Mouse (Mus musculus): ENCODE measurements around the gene Zfp558. TPM values are rescaled to one million over a fixed set of nuclear protein-coding genes. Genes with fewer than 3 reads are reported as not detected.
"Not testable (repeated sequence)": the region's sequence is repeated elsewhere in the genome, so short reads cannot be mapped to it uniquely, and the experiment has no call there.

Gene Zfp558
- polyA plus RNA-seq (2014; fragmentation: Nextera tagmentation; extraction: Ambion mirVana), result 4.4 and 5.2 TPM in 2 replicates

DNA sequence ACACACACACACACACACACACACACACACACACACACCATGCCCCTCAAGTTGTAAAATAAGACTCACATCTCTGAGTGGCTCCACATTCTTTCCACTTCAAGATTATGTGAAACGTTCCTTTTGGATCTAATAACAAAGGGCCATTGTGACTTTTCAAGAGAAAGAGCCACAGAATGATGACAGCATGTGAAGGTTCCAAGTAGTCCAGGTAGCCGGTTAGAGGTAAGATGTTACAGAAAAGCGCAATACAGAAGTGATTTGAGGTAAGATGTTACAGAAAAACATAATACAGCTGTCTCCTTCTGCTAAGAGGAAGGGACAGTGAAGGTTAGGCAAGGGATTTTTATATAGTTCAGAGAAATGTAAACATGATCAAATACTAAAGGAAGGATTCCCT is at the start of gene Zfp558, which contains the start of gene Mbd3l1:
Gene Zfp558 (minus strand): TSS at position 101 of the 400 bp plus-strand sequence.
Gene Mbd3l1 (plus strand): TSS at position 192 of the 400 bp plus-strand sequence.
- no peaks in the 10 kb centered on the region for H3K27me3 ChIP-seq (replicated peaks; ENCODE audit: control insufficient read depth, insufficient read depth, low read length)
- no peak within 1 kb of the TSS for H3K9ac ChIP-seq (ENCODE audit: low read depth, low read length)
- H3K36me3 ChIP-seq (ENCODE audit: control insufficient read depth, insufficient read depth, low read length), result no peaks in the 10 kb centered on the region
- no peak within 1 kb of the TSS for H3K4me2 ChIP-seq (ENCODE audit: low read depth, low read length)
- no peak for ATAC-seq (ENCODE audit: low read depth)
- DNase-seq (ENCODE audit: low spot score), result no peak
- no peaks in the 10 kb centered on the region for H3K4me1 ChIP-seq (ENCODE audit: control insufficient read depth, insufficient read depth, low read length)
- no peak within 1 kb of the TSS for H3K27ac ChIP-seq (replicated peaks; ENCODE audit: low read depth, low read length)
- 68% methylated on average over 3 of the region's 3 CpGs for WGBS
- no peak within 1 kb of the TSS for H3K4me3 ChIP-seq (ENCODE audit: low read depth, low read length)
- no peaks in the 10 kb centered on the region for H3K9me3 ChIP-seq (ENCODE audit: control insufficient read depth, low read length)

- no peaks in the 10 kb centered on the region for H3K36me3 ChIP-seq (ENCODE audit: control insufficient read depth, insufficient read depth, low read length)
- H3K27ac ChIP-seq (replicated peaks; ENCODE audit: low read depth, low read length), result no peak overlapping the region
- no peaks in the 10 kb centered on the region for H3K4me1 ChIP-seq (ENCODE audit: control insufficient read depth, insufficient read depth, low read length)
- DNase-seq (ENCODE audit: low spot score) (peak; percentile 4), ATAC-seq (ENCODE audit: low read depth) (no peak)
- H3K9me3 ChIP-seq (ENCODE audit: control insufficient read depth, low read length), result no peaks in the 10 kb centered on the region
- H3K4me2 ChIP-seq (ENCODE audit: low read depth, low read length), result no peak overlapping the region
- 52% methylated on average over 2 of the region's 2 CpGs for WGBS
- no peak overlapping the region for H3K9ac ChIP-seq (ENCODE audit: low read depth, low read length)
- no peaks in the 10 kb centered on the region for H3K27me3 ChIP-seq (replicated peaks; ENCODE audit: control insufficient read depth, insufficient read depth, low read length)
- H3K4me3 ChIP-seq (ENCODE audit: low read depth, low read length), result no peak overlapping the region
Measured at GRCm38 (mm10) chr9:18508098-18508497, 30.0 kb upstream of the Zfp558 start.

GRCm38 (mm10) chr9:18473324-18474128 is 4.5 kb downstream of the Zfp558 start:
- Histone ChIP-seq H3K27me3 (replicated peaks; ENCODE audit: control insufficient read depth, insufficient read depth, low read length) (no peaks in the 10 kb centered on the region), H3K4me3 (ENCODE audit: low read depth, low read length) (peak overlapping the region; percentile 64), H3K9ac (ENCODE audit: low read depth, low read length) (peak overlapping the region; percentile 75), H3K4me2 (ENCODE audit: low read depth, low read length) (peak overlapping the region; percentile 75), H3K36me3 (ENCODE audit: control insufficient read depth, insufficient read depth, low read length) (no peaks in the 10 kb centered on the region), H3K27ac (replicated peaks; ENCODE audit: low read depth, low read length) (peak overlapping the region; percentile 87), H3K9me3 (ENCODE audit: control insufficient read depth, low read length) (no peaks in the 10 kb centered on the region), H3K4me1 (ENCODE audit: control insufficient read depth, insufficient read depth, low read length) (0 out of 2 replicates have a peak, but pooled peaks cover 4% of the 10 kb centered on the region)
- ATAC-seq (ENCODE audit: low read depth), result peak; percentile 99
- DNase-seq (ENCODE audit: low spot score), result peak; percentile 94
- WGBS, result 5% methylated on average over 34 of the region's 39 CpGs

DNA sequence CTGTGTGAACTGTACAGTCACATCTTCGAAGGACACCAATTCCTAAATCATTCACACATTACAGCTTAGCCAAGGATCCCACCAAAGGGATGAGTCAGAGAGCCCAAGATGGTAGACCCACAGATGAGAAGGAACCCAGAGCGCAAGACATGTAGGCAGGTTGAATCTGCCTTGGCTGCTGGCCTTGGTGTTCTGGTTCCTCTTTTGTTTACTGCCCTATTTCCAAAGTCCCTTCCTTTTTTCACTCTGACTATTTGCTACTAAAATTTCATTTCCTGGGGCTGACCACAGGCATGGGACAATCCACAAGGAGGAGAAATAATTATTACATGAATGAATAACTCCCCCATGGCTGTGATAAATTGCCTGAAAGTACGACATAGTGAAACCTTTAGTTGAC is 10.1 kb downstream of the Zfp558 start:
- Histone ChIP-seq H3K4me2 (ENCODE audit: low read depth, low read length) (no peak overlapping the region), H3K9me3 (ENCODE audit: control insufficient read depth, low read length) (peaks cover 9% of the 10 kb centered on the region), H3K27ac (replicated peaks; ENCODE audit: low read depth, low read length) (no peak overlapping the region), H3K4me1 (ENCODE audit: control insufficient read depth, insufficient read depth, low read length) (0 out of 2 replicates have a peak, but pooled peaks cover 4% of the 10 kb centered on the region), H3K9ac (ENCODE audit: low read depth, low read length) (no peak overlapping the region), H3K27me3 (replicated peaks; ENCODE audit: control insufficient read depth, insufficient read depth, low read length) (no peaks in the 10 kb centered on the region), H3K36me3 (ENCODE audit: control insufficient read depth, insufficient read depth, low read length) (peaks cover 35% of the 10 kb centered on the region), H3K4me3 (ENCODE audit: low read depth, low read length) (no peak overlapping the region)
- no peak for DNase-seq (ENCODE audit: low spot score)
- 88% methylated on average over 3 of the region's 3 CpGs for WGBS
- ATAC-seq (ENCODE audit: low read depth), result no peak

GRCm38 (mm10) chr9:18467350-18467749 is 10.7 kb downstream of the Zfp558 start:
- Histone ChIP-seq H3K4me1 (ENCODE audit: control insufficient read depth, insufficient read depth, low read length) (no peaks in the 10 kb centered on the region), H3K9ac (ENCODE audit: low read depth, low read length) (no peak overlapping the region), H3K27ac (replicated peaks; ENCODE audit: low read depth, low read length) (no peak overlapping the region), H3K9me3 (ENCODE audit: control insufficient read depth, low read length) (peaks cover 9% of the 10 kb centered on the region), H3K27me3 (replicated peaks; ENCODE audit: control insufficient read depth, insufficient read depth, low read length) (no peaks in the 10 kb centered on the region), H3K4me3 (ENCODE audit: low read depth, low read length) (no peak overlapping the region), H3K4me2 (ENCODE audit: low read depth, low read length) (no peak overlapping the region), H3K36me3 (ENCODE audit: control insufficient read depth, insufficient read depth, low read length) (peaks cover 35% of the 10 kb centered on the region)
- 78% methylated on average over 3 of the region's 3 CpGs for WGBS
- DNase-seq (ENCODE audit: low spot score), result no peak
- ATAC-seq (ENCODE audit: low read depth), result no peak

DNA sequence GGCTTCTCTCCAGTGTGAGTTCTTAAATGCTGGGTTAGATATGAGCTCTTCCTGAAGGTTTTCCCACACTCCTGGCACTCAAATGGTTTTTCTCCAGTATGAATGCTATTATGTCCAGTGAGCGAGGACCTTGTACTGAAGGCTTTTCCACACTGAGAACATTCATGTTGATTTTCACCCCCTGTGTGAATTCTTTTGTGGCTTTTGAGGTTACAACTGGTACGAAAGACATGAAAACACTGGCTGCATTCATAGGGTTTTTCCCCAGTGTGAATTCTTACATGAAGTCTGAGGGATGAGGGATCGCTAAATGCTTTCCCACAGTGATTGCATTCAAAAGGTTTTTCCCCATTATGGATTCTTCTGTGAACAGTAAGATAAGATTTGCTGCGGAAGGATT is 21.5 kb downstream of the Zfp558 start:
- no peak overlapping the region for H3K27ac ChIP-seq (replicated peaks; ENCODE audit: low read depth, low read length)
- peaks cover 47% of the 10 kb centered on the region for H3K36me3 ChIP-seq (ENCODE audit: control insufficient read depth, insufficient read depth, low read length)
- H3K4me1 ChIP-seq (ENCODE audit: control insufficient read depth, insufficient read depth, low read length), result no peaks in the 10 kb centered on the region
- H3K4me2 ChIP-seq (ENCODE audit: low read depth, low read length), result no peak overlapping the region
- DNase-seq (ENCODE audit: low spot score) (no peak), ATAC-seq (ENCODE audit: low read depth) (no peak)
- H3K4me3 ChIP-seq (ENCODE audit: low read depth, low read length), result no peak overlapping the region
- WGBS, result 83% methylated on average over 4 of the region's 4 CpGs
- peaks cover 16% of the 10 kb centered on the region for H3K9me3 ChIP-seq (ENCODE audit: control insufficient read depth, low read length)
- no peaks in the 10 kb centered on the region for H3K27me3 ChIP-seq (replicated peaks; ENCODE audit: control insufficient read depth, insufficient read depth, low read length)
- H3K9ac ChIP-seq (ENCODE audit: low read depth, low read length), result no peak overlapping the region

DNA sequence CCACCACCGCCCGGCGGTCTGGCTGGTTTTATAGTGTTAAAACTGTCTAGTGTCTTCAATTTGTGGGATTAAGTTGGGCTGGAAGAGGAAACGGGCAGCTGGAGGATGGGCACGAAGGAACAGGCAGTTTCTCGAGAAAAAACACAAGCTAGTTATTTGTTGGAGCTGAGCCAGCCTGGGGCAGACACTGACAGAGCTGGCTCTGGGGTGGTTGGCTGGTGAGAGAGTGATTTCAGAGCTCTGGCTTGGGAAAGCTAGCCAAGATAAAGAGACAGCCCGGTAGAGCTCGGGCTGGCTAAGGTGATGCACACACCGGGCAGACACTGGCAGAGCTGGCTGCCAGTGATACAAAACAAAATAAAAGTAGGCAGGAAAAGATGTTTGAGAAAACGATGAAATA is 46.4 kb downstream of the Zfp558 start:
- H3K27ac ChIP-seq (replicated peaks; ENCODE audit: low read depth, low read length), result no peak overlapping the region
- no peaks in the 10 kb centered on the region for H3K27me3 ChIP-seq (replicated peaks; ENCODE audit: control insufficient read depth, insufficient read depth, low read length)
- H3K4me2 ChIP-seq (ENCODE audit: low read depth, low read length), result no peak overlapping the region
- no peak overlapping the region for H3K4me3 ChIP-seq (ENCODE audit: low read depth, low read length)
- WGBS, result 66% methylated on average over 10 of the region's 10 CpGs
- peak; percentile 60; the same call in 1 of the 2 replicates for ATAC-seq (ENCODE audit: low read depth)
- H3K9me3 ChIP-seq (ENCODE audit: control insufficient read depth, low read length), result no peaks in the 10 kb centered on the region
- DNase-seq (ENCODE audit: low spot score), result peak; percentile 27
- H3K9ac ChIP-seq (ENCODE audit: low read depth, low read length), result no peak overlapping the region
- no peaks in the 10 kb centered on the region for H3K36me3 ChIP-seq (ENCODE audit: control insufficient read depth, insufficient read depth, low read length)
- no peaks in the 10 kb centered on the region for H3K4me1 ChIP-seq (ENCODE audit: control insufficient read depth, insufficient read depth, low read length)

DNA sequence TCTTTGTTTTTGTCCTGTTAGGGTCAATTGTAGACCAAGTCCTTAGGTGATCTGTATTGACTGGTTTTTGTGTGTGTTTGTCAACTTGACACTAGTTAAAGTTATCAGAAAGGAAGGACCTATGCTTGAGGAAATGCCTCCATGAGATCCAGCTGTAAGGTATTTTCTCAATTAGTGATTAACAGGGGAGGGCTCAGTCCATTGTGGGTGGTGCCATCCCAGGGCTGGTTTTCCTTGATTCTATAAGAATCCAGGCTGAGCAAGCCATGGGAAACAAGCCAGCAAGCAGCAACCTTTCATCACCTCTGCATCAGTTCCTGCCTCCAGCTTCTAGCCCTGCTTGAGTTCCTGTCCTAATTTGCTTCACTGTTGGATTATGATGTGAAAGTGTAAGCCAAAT is 47.7 kb downstream of the Zfp558 start, which contains the start of gene Mbd3l2:
Gene Mbd3l2 (plus strand): TSS at position 301 of the 400 bp plus-strand sequence.
- ATAC-seq (ENCODE audit: low read depth) (no peak), DNase-seq (ENCODE audit: low spot score) (no peak)
- Histone ChIP-seq H3K27me3 (replicated peaks; ENCODE audit: control insufficient read depth, insufficient read depth, low read length) (no peaks in the 10 kb centered on the region), H3K9ac (ENCODE audit: low read depth, low read length) (no peak within 1 kb of the TSS), H3K9me3 (ENCODE audit: control insufficient read depth, low read length) (no peaks in the 10 kb centered on the region), H3K4me2 (ENCODE audit: low read depth, low read length) (no peak within 1 kb of the TSS), H3K27ac (replicated peaks; ENCODE audit: low read depth, low read length) (no peak within 1 kb of the TSS), H3K4me1 (ENCODE audit: control insufficient read depth, insufficient read depth, low read length) (no peaks in the 10 kb centered on the region), H3K4me3 (ENCODE audit: low read depth, low read length) (no peak within 1 kb of the TSS), H3K36me3 (ENCODE audit: control insufficient read depth, insufficient read depth, low read length) (no peaks in the 10 kb centered on the region)

DNA sequence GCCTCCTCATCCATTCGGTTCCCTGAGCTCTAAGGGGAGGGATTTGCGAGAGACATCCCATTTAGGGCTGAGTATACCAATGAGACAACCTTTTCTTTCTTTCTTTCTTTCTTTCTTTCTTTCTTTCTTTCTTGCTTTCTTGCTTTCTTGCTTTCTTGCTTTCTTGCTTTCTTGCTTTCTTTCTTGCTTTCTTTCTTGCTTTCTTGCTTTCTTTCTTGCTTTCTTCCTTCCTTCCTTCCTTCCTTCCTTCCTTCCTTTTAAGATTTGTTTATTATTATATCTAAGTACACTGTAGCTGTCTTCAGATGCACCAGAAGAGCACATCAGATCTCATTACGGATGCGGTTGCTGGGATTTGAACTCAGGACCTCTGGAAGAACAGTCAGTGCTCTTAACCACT is 65.7 kb downstream of the Zfp558 start:
- DNase-seq (ENCODE audit: low spot score); H3K9me3 ChIP-seq (ENCODE audit: control insufficient read depth, low read length); H3K9ac ChIP-seq (ENCODE audit: low read depth, low read length); H3K36me3 ChIP-seq (ENCODE audit: control insufficient read depth, insufficient read depth, low read length); H3K4me2 ChIP-seq (ENCODE audit: low read depth, low read length); H3K4me3 ChIP-seq (ENCODE audit: low read depth, low read length); H3K27ac ChIP-seq (replicated peaks; ENCODE audit: low read depth, low read length); H3K4me1 ChIP-seq (ENCODE audit: control insufficient read depth, insufficient read depth, low read length); ATAC-seq (ENCODE audit: low read depth); H3K27me3 ChIP-seq (replicated peaks; ENCODE audit: control insufficient read depth, insufficient read depth, low read length): not testable (repeated sequence)
- 81% methylated on average over 4 of the region's 4 CpGs for WGBS
